Mouse (Mus musculus) cerebellum, postnatal 14 days (tissue): ENCODE results near the gene Gm28539.
"Not testable (repeated sequence)": the region's sequence is repeated elsewhere in the genome, so short reads cannot be mapped to it uniquely, and the experiment has no call there.

ENCODE experiments used
- DNase-seq, 2 experiments: peaks; one replicate each; pipeline ENCODE4 v3.0.0; 2021; ENCODE audit warnings: mixed read lengths in 2 of 2

The Gm28539 gene

DNA sequence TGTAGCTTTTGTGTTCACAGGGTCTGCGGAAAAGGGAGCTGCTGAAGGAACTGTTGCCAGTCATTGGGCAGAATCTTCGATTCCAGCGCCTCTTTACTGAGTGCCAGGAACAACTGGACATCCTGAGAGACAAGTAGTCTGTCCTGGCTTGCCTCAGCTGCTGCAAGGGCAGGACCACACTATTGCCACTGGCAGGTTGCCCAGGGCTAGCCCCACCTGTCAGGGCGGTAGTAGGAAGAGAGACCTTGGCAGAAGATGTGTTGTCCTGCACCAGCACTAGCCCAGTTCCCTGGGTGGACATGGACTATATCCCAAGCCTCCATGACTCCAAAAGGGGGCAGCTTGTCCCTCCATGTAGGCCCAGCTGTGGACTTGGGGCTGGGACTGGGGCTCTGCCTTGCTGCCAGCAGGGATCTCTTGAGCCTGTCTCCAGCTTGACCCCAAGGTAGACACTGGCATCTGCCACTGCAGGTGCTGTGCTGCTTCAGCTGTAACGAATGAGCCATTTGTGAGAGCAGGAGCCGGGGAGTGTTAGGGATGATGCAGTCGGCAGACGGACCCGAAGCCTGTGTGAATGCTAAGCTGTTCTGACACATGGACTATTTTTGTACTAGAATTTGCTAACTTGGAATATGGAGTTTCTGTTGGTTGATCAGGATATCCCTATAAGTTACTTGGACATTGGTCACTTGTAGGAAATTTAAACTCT is 133.2 kb downstream of the Gm28539 start:
- DNase-seq, result peak; percentile 12 to 19

DNA sequence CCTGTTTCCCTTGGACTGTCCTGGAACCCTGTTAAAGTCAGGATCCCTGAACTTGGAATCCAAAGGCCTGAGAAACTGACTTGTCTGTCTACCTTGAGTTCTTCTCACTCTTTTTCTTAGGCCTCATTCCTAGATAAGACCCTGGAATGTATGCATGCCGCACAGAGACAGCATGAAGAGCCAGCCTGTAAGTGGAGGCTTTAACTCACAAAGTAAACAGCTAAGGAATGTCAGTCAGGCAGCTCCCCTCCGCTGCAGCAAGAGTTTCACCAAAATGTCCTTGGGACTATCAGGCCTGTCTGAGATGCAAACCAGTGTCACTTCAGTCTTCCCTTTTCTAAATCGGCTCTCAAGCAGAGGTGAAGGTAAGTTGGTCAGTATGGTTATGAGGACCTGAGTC is 134.5 kb downstream of the Gm28539 start:
- DNase-seq, result no peak

DNA sequence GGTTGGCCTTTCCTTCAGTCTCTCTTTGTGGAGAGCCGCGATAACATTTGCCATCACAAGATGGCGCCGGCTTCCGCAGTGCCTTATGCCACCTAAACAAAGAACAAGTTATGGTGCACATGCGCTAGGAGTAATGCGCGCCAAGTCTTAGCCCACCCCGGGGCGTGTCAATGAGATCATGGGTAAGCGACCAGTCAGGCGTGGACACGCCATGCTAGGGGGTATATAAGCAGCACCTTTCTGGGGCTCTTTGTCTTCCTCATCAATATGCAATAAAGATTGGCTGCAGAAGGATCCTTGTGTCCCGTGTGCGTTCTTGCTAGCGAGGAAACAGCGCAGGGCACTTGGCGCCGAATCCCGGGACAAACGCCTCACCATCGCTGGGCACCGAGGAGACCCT is 139.3 kb downstream of the Gm28539 start:
- DNase-seq, result not testable (repeated sequence)

DNA sequence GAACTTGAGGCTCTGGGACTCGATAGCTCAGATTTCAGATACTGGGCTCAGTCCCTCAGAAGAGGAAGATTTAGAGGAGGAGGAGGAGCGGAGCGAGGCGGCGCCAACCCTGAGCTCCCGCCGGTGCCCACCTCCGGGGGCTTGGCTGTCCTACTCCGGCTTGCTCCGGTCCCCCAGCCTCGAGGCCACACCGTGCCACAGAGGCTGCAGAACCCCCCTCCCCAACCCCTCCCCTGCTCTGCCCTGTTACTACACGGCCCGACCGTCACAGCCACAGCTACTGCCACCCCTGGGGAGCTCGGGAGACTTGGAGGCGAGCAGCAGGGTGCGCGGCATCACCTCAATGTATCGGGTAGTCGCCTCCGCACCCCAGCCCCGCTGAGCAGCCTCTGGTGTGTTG is 139.9 kb downstream of the Gm28539 start:
- no peak for DNase-seq

DNA sequence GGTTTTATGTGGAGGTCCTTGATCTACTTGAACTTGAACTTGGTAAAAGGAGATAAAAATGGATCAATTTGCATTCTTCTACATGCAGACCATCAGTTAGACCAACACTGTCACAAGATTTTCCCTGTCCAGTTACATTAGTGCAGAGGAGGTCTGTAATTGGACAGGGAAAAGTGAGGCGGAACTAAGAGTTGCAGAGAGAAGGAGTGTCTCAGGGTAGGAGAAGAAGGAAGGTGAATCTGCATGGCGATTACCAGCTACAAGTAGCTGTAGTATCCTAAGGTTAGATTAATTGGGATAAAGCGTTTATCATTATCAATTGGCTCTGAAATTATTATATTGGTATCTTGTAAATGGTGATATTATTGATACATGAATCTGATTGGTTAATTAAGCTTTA is 150.0 kb downstream of the Gm28539 start:
- no peak for DNase-seq

DNA sequence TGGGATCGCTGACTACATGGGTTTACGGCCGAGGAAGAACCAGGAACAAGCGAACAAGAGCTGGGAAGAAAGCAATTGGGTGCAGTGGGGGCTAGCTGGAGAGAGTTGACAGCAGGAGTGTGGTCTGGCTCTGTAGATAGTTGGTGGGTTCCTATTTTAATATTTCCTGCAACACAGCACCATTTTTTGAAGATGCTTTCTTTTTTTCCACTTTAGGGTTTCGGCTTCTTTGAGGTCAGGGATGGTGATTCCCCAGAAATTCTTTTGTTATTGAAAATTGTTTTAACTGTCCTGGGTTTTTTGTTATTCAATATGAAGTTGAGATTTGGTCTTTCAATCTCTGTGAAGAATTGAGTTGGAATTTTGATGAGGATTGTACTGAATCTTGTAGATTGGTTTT is 150.5 kb downstream of the Gm28539 start:
- no peak for DNase-seq

DNA sequence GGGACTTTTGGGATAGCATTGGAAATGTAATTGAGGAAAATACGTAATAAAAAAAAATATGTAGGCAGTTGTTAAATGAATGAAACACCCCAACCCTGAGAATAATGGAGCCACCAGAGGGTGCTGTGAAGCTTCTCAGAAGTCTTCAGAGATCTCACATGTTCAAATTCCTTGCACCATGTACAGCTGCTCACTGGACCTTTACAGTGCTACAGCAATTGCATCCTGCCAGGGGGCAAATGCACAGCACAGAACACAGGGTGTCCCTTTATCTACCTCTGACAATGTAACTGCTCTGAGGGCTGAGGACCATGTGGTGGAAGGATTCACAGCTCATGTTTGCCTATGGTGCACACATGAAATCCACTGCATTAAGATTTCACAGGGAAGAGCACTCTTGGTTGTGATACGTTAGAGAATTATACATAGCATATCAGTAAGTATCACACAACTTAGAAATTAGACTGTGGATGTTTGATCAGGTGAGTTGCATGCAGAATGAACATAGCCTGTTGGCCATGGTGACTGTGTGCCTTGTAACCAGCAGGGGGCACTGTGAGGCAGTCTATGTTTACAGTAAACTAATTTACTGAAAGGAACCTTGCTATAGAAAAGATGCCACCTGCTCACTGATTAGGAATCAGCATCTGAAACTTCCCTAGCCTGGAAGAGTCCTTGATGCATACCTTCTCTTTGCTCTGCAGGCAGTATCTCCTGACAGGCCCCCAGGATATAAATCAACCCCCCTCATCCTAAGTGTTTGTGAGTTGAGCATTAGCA is 166.4 kb downstream of the Gm28539 start:
- DNase-seq, result peak in 1 of 2 experiments; percentile 2

DNA sequence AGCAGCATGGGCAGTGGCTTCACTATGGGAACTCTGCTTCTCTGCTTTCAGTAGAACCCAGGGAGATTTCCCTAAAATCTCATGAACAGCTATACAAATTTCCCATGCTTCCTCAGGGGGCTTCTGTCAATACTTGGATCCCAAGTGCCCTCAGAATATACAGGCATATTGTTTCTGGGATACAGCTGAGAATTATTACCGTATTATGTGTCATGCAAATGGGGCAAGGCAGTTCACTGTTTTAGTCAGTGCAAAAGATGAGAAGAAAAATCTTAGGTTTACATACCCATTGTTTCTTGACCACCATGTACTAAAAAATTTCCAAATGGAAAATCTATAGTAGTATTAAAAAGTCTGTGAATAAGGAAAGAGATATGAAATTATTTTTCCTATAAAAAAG is 167.4 kb downstream of the Gm28539 start:
- no peak for DNase-seq

DNA sequence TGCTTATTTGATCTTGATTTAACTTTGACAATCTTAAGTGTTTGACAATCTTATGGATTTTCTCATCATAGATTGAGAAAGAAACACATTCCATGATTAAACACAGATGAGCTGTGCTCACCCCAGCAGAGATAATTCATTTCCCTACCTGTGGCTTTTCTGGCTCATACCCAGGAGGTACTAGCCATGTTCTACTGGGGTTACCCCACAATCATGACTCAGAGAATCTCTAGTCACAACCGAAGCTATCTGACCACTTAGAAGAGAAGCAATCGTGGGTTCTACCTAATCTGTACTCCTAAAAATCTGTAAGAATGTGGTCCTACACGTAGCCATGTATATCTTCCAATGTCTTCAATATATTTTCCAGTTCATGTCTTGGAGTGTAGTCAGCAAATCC is 168.9 kb downstream of the Gm28539 start:
- no peak for DNase-seq
